ENCODE assay signal across 22 mouse cellular contexts in genomic region chr4:101333868-101334267, GRCm38 (mm10).
A peak's percentile ranks its signal among the peaks of the same experiment; 100 is the strongest.
DNase-seq lines count a peak whose midpoint lies in the region; ATAC-seq and TF ChIP-seq lines count a peak whose summit lies in the region.
"Had no signal": no experiment of that assay in that cellular context is flagged by ENCODE, and none has a peak within 500 bp of the region (broad histone marks: within the 10 kb centered on the region; RNA-seq: fewer than 3 reads in every experiment).

No protein-coding gene starts in this region.

- H3K36me3 ChIP-seq in heart, embryonic 11.5 days (ENCODE audit: control insufficient read depth, insufficient read depth, low read length) = no peaks in the 10 kb centered on the region
- H3K36me3 ChIP-seq in midbrain, embryonic 11.5 days (ENCODE audit: control insufficient read depth, insufficient read depth, low read length) = no peaks in the 10 kb centered on the region
- H3K36me3 ChIP-seq in midbrain, embryonic 16.5 days (ENCODE audit: control insufficient read depth, insufficient read depth, low read length) = no peaks in the 10 kb centered on the region
- H3K36me3 ChIP-seq: G1E had no signal

- no peaks in the 10 kb centered on the region; the same call in 1 of the 2 replicates for H3K27me3 ChIP-seq in heart, embryonic 11.5 days (ENCODE audit: control insufficient read depth, insufficient read depth, low read length)
- H3K27me3 ChIP-seq in midbrain, embryonic 11.5 days (ENCODE audit: control insufficient read depth, insufficient read depth, low read length) = no peaks in the 10 kb centered on the region
- no peaks in the 10 kb centered on the region for H3K27me3 ChIP-seq in midbrain, embryonic 16.5 days (ENCODE audit: control insufficient read depth, insufficient read depth, low read depth, low read length)
- H3K27me3 ChIP-seq: Patski had no signal

- H3K9ac ChIP-seq in heart, embryonic 11.5 days (ENCODE audit: low read depth, low read length) = no peak overlapping the region
- no peak overlapping the region for H3K9ac ChIP-seq in midbrain, embryonic 11.5 days (ENCODE audit: low read length)
- H3K9ac ChIP-seq in midbrain, embryonic 16.5 days (ENCODE audit: low read depth, low read length) = no peak overlapping the region

- no peak overlapping the region for H3K4me3 ChIP-seq in gastrocnemius, adult 2 months
- no peak overlapping the region for H3K4me3 ChIP-seq in heart, embryonic 11.5 days (ENCODE audit: low read depth, low read length)
- H3K4me3 ChIP-seq in midbrain, embryonic 11.5 days (ENCODE audit: low read depth, low read length) = no peak overlapping the region
- H3K4me3 ChIP-seq in midbrain, embryonic 16.5 days (ENCODE audit: low read depth, low read length) = no peak overlapping the region
- H3K4me3 ChIP-seq in layer of hippocampus, adult 2 months = no peak overlapping the region

- H3K27ac ChIP-seq in gastrocnemius, adult 2 months = peak overlapping the region; percentile 75; the same call in 1 of the 2 replicates
- no peak overlapping the region for H3K27ac ChIP-seq in heart, embryonic 11.5 days (ENCODE audit: low read depth, low read length)
- no peak overlapping the region for H3K27ac ChIP-seq in midbrain, embryonic 11.5 days (ENCODE audit: low read depth, low read length)
- no peak overlapping the region for H3K27ac ChIP-seq in midbrain, embryonic 16.5 days (ENCODE audit: low read length)
- no peak overlapping the region for H3K27ac ChIP-seq in layer of hippocampus, adult 2 months

- 90% methylated on average over 10 of the region's 10 CpGs for WGBS in heart, embryonic 11.5 days (ENCODE audit: insufficient replicate concordance)
- 96% methylated on average over 10 of the region's 10 CpGs for WGBS in midbrain, embryonic 11.5 days
- WGBS in midbrain, embryonic 16.5 days = 96% methylated on average over 10 of the region's 10 CpGs

- peaks cover 6% of the 10 kb centered on the region for H3K4me1 ChIP-seq in heart, embryonic 11.5 days (ENCODE audit: control insufficient read depth, insufficient read depth, low read length)
- H3K4me1 ChIP-seq in midbrain, embryonic 11.5 days (ENCODE audit: control insufficient read depth, insufficient read depth, low read length) = no peaks in the 10 kb centered on the region
- no peaks in the 10 kb centered on the region for H3K4me1 ChIP-seq in midbrain, embryonic 16.5 days (ENCODE audit: control insufficient read depth, insufficient read depth, low read length)

- DNase-seq in gastrocnemius, adult 2 months = no peak
- DNase-seq in gastrocnemius, postnatal 10 days = no peak
- DNase-seq in heart, adult 11 months = peak; percentile 74
- peak; percentile 67 for DNase-seq in midbrain, embryonic 11.5 days (ENCODE audit: low spot score, missing footprints)
- DNase-seq in R1 (ENCODE audit: low read depth, low spot score) = peak; percentile 30
- no peak for DNase-seq in layer of hippocampus, adult 2 months (ENCODE audit: low spot score in 2 of 2)
- DNase-seq: adrenal gland, adult 2 months; adrenal gland, adult 8-10 months; adrenal gland, postnatal 10 days; adrenal gland, postnatal 14 days; adrenal gland, postnatal 25 days; adrenal gland, postnatal 36 days; B cell, adult 2 months; cerebellum, adult 11 months; cerebellum, adult 11-12 months; cerebellum, adult 18-20 months had no signal

- no peak for ATAC-seq in heart, embryonic 11.5 days (replicated peaks; ENCODE audit: insufficient number of reproducible peaks, low FRiP score, low TSS enrichment)
- no peak for ATAC-seq in midbrain, embryonic 11.5 days (ENCODE audit: low FRiP score)
- no peak for ATAC-seq in midbrain, embryonic 16.5 days
- ATAC-seq: activated CD4-positive, CD25-positive, alpha-beta regulatory T cell, adult 4 months; CD4-positive, CD25-positive, alpha-beta regulatory T cell, adult 4 months; Patski had no signal

- no peaks in the 10 kb centered on the region for H3K9me3 ChIP-seq in heart, embryonic 11.5 days (replicated peaks; ENCODE audit: control insufficient read depth, low read length)
- no peaks in the 10 kb centered on the region for H3K9me3 ChIP-seq in midbrain, embryonic 11.5 days (ENCODE audit: control insufficient read depth, low read length)
- H3K9me3 ChIP-seq in midbrain, embryonic 16.5 days (replicated peaks; ENCODE audit: control insufficient read depth, low read length, poor library complexity, severe bottlenecking) = no peaks in the 10 kb centered on the region
- H3K9me3 ChIP-seq: G1E had no signal

- TF ChIP-seq CTCF in gastrocnemius, adult 2 months (IDR thresholded peaks at IDR 0.05) = no peak
- no peak for TF ChIP-seq CTCF in layer of hippocampus, adult 2 months (conservative IDR thresholded peaks at IDR 0.05)

- no peak overlapping the region for H3K4me2 ChIP-seq in heart, embryonic 11.5 days
- H3K4me2 ChIP-seq in midbrain, embryonic 11.5 days = no peak overlapping the region
- no peak overlapping the region for H3K4me2 ChIP-seq in midbrain, embryonic 16.5 days (ENCODE audit: low read length)

- intact Hi-C loops in gastrocnemius, adult 2 months (cut with DNase I) = no loop called here

Comparison
In these comparisons a context has a peak if more than half of its experiments do, and no peak if none do; other contexts are left out.
1. DNase-seq: peak in heart, adult 11 months (single experiment), midbrain, embryonic 11.5 days (single experiment) and R1 (single experiment); none in gastrocnemius, adult 2 months (single experiment), gastrocnemius, postnatal 10 days (single experiment) and layer of hippocampus, adult 2 months (0 of 2).